Mouse (Mus musculus): Measurements from ENCODE around the gene Pcnp. TPM values are rescaled to one million over a fixed set of nuclear protein-coding genes. Genes with fewer than 3 reads are reported as not detected.

Pcnp gene
- total and polyA plus RNA-seq, 3 experiments, result 67.4 to 177 (median 154) TPM

DNA sequence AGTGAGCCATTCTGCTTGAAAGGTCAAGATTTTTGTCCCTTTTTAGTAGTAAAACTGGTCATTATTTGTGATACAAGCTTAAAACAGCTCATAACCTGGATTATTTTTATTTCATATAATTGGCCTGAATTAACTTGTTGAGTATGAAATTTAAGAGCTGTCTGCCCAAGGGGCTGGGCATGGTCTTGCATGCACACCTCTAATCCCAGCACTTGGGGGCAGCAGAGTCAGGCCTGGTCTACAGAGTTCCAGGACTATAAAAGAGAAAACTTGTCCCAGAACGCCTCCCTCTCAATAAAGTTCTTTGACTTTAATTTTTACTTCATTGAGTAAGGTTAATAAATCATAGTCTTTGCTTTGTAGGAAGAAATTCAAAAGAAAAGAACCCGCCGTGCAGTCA is 60.4 kb downstream of the Pcnp start:
- H3K4me3 ChIP-seq (replicated peaks in 1 of 3; ENCODE audit: low read depth in 2 of 3, low read length in 2 of 3, poor library complexity in 1 of 3), result peak overlapping the region in 1 of 3 experiments; percentile 37
- peak; percentile 74 for DNase-seq (ENCODE audit: extremely low read depth)
- no peaks in the 10 kb centered on the region for H3K27me3 ChIP-seq (replicated peaks)
- peaks cover 30 to 51% of the 10 kb centered on the region in 2 experiments for H3K36me3 ChIP-seq (replicated peaks in 1 of 2; ENCODE audit: control insufficient read depth in 1 of 2, insufficient read depth in 1 of 2, low read length in 1 of 2)
- H3K4me1 ChIP-seq (ENCODE audit: control insufficient read depth in 1 of 2, insufficient read depth in 2 of 2), result peaks cover 6 to 52% of the 10 kb centered on the region in 2 experiments; a peak in 3 of 4 replicates
- peaks cover 67% of the 10 kb centered on the region for H3K79me2 ChIP-seq (replicated peaks; ENCODE audit: control insufficient read depth, extremely low read depth, insufficient read depth, poor library complexity, severe bottlenecking)
- H3K4me2 ChIP-seq (ENCODE audit: insufficient read depth, low read depth, poor library complexity, severe bottlenecking), result peak overlapping the region; percentile 69; the same call in 1 of the 2 replicates
- H3K9ac ChIP-seq (ENCODE audit: insufficient read depth, low read depth), result peak overlapping the region; percentile 58; the same call in 1 of the 2 replicates
- TF ChIP-seq MAX (IDR thresholded peaks at IDR 0.05; ENCODE audit: low read length) (0 out of 2 replicates have a peak, but pooled peaks have one; percentile 8), BHLHE40 (IDR thresholded peaks at IDR 0.05; ENCODE audit: low read depth, low read length) (no peak), MYC (IDR thresholded peaks at IDR 0.05; ENCODE audit: low read depth, low read length) (peak; percentile 34; the same call in 1 of the 2 replicates), RAD21 (IDR thresholded peaks at IDR 0.05; ENCODE audit: low read depth, low read length) (peak; percentile 31), SMC3 (IDR thresholded peaks at IDR 0.05; ENCODE audit: low read depth, low read length) (peak; percentile 48), PAX5 (IDR thresholded peaks at IDR 0.05; ENCODE audit: low read length) (no peak), CTCF (conservative IDR thresholded peaks at IDR 0.05 in 1 of 2, IDR thresholded peaks at IDR 0.05 in 1 of 2; ENCODE audit: low read depth in 2 of 2, low read length in 2 of 2) (peak; percentile 53 to 75)
- H3K9me3 ChIP-seq (replicated peaks; ENCODE audit: low read length), result no peaks in the 10 kb centered on the region
- in situ Hi-C loops (cut with MboI; ENCODE audit: low pct_ligation_motif_present, low pct_unique_long_range_greater_than_20kb, low sequenced_read_pairs) (no loop called here), dilution Hi-C loops (cut with MboI; ENCODE audit: extremely low pct_ligation_motif_present, extremely low pct_unique_long_range_greater_than_20kb, low sequenced_read_pairs) (no loop called here)
- no peak overlapping the region for H3K27ac ChIP-seq (ENCODE audit: insufficient read depth, low read depth)

DNA sequence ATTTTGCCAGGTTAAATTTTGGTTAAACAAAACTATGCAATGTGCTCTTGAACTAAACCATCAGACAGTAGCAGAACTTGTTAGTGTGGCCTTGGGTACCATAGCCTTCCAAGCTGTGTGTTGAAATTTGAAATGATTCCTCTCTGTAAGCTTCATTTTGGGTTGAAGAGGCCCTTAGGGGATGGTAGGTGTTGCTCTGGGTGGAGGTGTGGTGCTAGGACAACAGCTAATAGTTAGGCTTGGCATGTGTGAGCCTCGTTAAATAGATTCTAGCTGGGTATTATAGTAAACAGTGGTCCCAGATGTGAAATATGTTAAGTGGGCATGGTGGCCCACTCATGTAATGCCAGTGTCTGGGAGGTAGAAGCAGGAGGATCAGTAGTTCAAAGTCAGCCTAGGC is 62.3 kb downstream of the Pcnp start:
- H3K4me2 ChIP-seq (ENCODE audit: insufficient read depth, low read depth, poor library complexity, severe bottlenecking), result peak overlapping the region; percentile 93
- peak overlapping the region; percentile 99 for H3K9ac ChIP-seq (ENCODE audit: insufficient read depth, low read depth)
- H3K4me1 ChIP-seq (ENCODE audit: control insufficient read depth in 1 of 2, insufficient read depth in 2 of 2), result peaks cover 6 to 54% of the 10 kb centered on the region in 2 experiments; a peak in 3 of 4 replicates
- no peaks in the 10 kb centered on the region for H3K9me3 ChIP-seq (replicated peaks; ENCODE audit: low read length)
- H3K27ac ChIP-seq (ENCODE audit: insufficient read depth, low read depth), result peak overlapping the region; percentile 21; the same call in 1 of the 2 replicates
- H3K79me2 ChIP-seq (replicated peaks; ENCODE audit: control insufficient read depth, extremely low read depth, insufficient read depth, poor library complexity, severe bottlenecking), result peaks cover 60% of the 10 kb centered on the region
- in situ Hi-C loops (cut with MboI; ENCODE audit: low pct_ligation_motif_present, low pct_unique_long_range_greater_than_20kb, low sequenced_read_pairs), result no loop called here
- dilution Hi-C loops (cut with MboI; ENCODE audit: extremely low pct_ligation_motif_present, extremely low pct_unique_long_range_greater_than_20kb, low sequenced_read_pairs), result no loop called here
- no peak for TF ChIP-seq ELF1 (IDR thresholded peaks at IDR 0.05; ENCODE audit: low read depth, low read length)
- TF ChIP-seq CHD1 (IDR thresholded peaks at IDR 0.05; ENCODE audit: low read depth, low read length), result peak; percentile 41; the same call in 1 of the 2 replicates
- TF ChIP-seq BHLHE40 (IDR thresholded peaks at IDR 0.05; ENCODE audit: low read depth, low read length), result no peak
- no peak for TF ChIP-seq MAZ (IDR thresholded peaks at IDR 0.05; ENCODE audit: low read depth, low read length)
- no peak for TF ChIP-seq USF2 (conservative IDR thresholded peaks at IDR 0.05; ENCODE audit: low read depth, low read length)
- TF ChIP-seq ETS1 (conservative IDR thresholded peaks at IDR 0.05; ENCODE audit: low read depth, low read length), result no peak
- no peak; the same call in 1 of the 2 replicates for TF ChIP-seq POLR2AphosphoS2 (IDR thresholded peaks at IDR 0.05; ENCODE audit: low read depth, low read length)
- TF ChIP-seq NELFE (IDR thresholded peaks at IDR 0.05; ENCODE audit: low read depth, low read length), result 0 out of 2 replicates have a peak, but pooled peaks have one; percentile 24
- TF ChIP-seq KAT2A (IDR thresholded peaks at IDR 0.05; ENCODE audit: insufficient replicate concordance, low read length), result no peak
- peak overlapping the region; percentile 67 to 99 (median 74) for H3K4me3 ChIP-seq (replicated peaks in 1 of 3; ENCODE audit: low read depth in 2 of 3, low read length in 2 of 3, poor library complexity in 1 of 3)
- peak; percentile 43 for DNase-seq (ENCODE audit: extremely low read depth)
- no peaks in the 10 kb centered on the region for H3K27me3 ChIP-seq (replicated peaks)
- peaks cover 29 to 47% of the 10 kb centered on the region in 2 experiments for H3K36me3 ChIP-seq (replicated peaks in 1 of 2; ENCODE audit: control insufficient read depth in 1 of 2, insufficient read depth in 1 of 2, low read length in 1 of 2)
